Mouse (Mus musculus) skeletal muscle tissue, adult 2 months (tissue): ENCODE data around the gene Tbx15.

Experiments
- DNase-seq: peaks from one replicate; pipeline ENCODE4 v3.0.0-alpha.2; 2012; ENCODE audit warnings: low read depth, low spot score

Tbx15 gene

DNA sequence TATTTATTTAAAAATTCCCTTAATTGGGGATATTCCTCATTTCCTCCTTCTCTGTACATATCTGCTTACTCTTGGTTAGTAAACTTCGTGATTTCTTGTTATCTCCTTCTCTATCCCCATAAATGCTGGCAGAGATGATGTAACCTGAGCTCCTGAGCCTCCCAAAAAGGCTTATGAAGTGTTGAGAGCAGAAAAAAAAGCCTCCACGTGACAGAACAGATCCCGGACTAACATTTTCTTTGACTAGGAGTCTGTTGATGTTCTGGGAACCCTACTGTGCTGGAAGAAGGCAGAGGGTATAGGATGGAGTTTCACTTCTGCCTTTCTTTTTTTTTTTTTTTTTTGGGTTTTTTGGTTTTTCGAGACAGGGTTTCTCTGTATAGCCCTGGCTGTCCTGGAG lies 146.9 kb downstream of the Tbx15 start:
- no peak for DNase-seq
